Mouse (Mus musculus) G1E (cell line): ENCODE measurements around the gene Igfbpl1. TPM values are rescaled to one million over a fixed set of nuclear protein-coding genes. Genes with fewer than 3 reads are reported as not detected.

Source experiments
- ATAC-seq: 2 replicates; pipeline ENCODE4 v1.8.0; 2016; ENCODE audit warnings: mild to moderate bottlenecking; ENCODE audit not compliant: insufficient number of reproducible peaks, poor library complexity, low FRiP score, severe bottlenecking; ENCODE audit errors: extremely low read depth
- DNase-seq: peaks from one replicate; pipeline ENCODE4 v3.0.0; 2012; ENCODE audit warnings: low spot score
- H3K27me3 ChIP-seq: 2 replicates; pipeline ENCODE4 v1.6.1; 2012; ENCODE audit warnings: mild to moderate bottlenecking, low read length, inconsistent platforms; ENCODE audit not compliant: insufficient read depth
- H3K36me3 ChIP-seq: replicated peaks from 2 replicates; pipeline ENCODE3; 2012; ENCODE audit warnings: mild to moderate bottlenecking, inconsistent platforms
- H3K4me1 ChIP-seq: 2 replicates; pipeline ENCODE4 v1.6.1; 2012; ENCODE audit warnings: low read depth, low read length, inconsistent platforms, mixed read lengths; ENCODE audit not compliant: insufficient read depth
- H3K4me3 ChIP-seq: 2 replicates; pipeline ENCODE4 v1.5.1; 2012; ENCODE audit warnings: low read depth, mild to moderate bottlenecking, inconsistent platforms, low read length, moderate library complexity, mixed read lengths
- H3K9me3 ChIP-seq: replicated peaks from 2 replicates; pipeline ENCODE4 v1.6.1; 2012; ENCODE audit warnings: inconsistent platforms
- CTCF ChIP-seq: IDR thresholded peaks from 2 replicates; pipeline ENCODE4 v1.5.1; 2012; ENCODE audit warnings: low read depth, low read length, inconsistent platforms, mixed read lengths
- GATA1 ChIP-seq: IDR thresholded peaks from 2 replicates; pipeline ENCODE4 v1.6.1; 2012; ENCODE audit warnings: borderline replicate concordance, low read length, inconsistent platforms, mixed read lengths
- GATA2 ChIP-seq: IDR thresholded peaks from 2 replicates; pipeline ENCODE4 v1.6.1; 2012; ENCODE audit warnings: low read depth, low read length, inconsistent platforms, borderline replicate concordance
- POLR2AphosphoS5 ChIP-seq: IDR thresholded peaks from 2 replicates; pipeline ENCODE4 v1.6.1; 2012; ENCODE audit warnings: low read depth, low read length, inconsistent platforms; ENCODE audit not compliant: insufficient replicate concordance
- TAL1 ChIP-seq: conservative IDR thresholded peaks from 2 replicates; pipeline ENCODE4 v1.6.1; 2012; ENCODE audit warnings: low read depth, low read length, inconsistent platforms, mixed read lengths
- polyA plus RNA-seq: library from polyadenylated mRNA; stranded (reverse); fragments of >175 nt; gene quantifications from 2 replicates; pipeline ENCODE4 v1.2.3, GENCODE M21; 2012
- total RNA-seq, 2 experiments: library from RNA; stranded (forward) in 1 of 2; stranded (reverse) in 1 of 2; fragments of 200-1000 nt in 1 of 2; fragments of >200 nt in 1 of 2; fragmentation: Nextera tagmentation in 1 of 2; gene quantifications; 2 replicates each; pipeline ENCODE4 v1.2.3; 2014 to 2017

The Igfbpl1 gene
- total and polyA plus RNA-seq, 3 experiments, result 0.11 TPM; not detected in 2

DNA sequence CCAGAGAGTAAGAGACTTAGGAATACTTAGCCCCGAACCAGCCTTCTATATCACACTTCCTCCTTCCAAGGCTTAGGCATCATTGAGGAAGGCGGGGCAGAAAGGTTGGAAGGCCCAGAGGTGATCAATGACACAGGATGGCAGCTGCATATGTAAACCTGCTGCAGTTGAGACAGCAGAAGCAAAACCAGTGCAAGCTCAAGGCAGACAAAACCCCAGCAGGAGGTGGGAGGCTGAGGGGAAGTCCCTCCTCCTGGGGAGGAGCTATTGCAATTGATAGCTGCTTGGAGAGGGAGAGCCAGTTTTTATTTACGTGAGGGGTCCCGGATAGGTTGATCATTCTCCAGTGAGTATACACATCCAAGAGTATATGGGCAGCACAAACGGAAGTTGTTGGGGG is 6.7 kb upstream of the Igfbpl1 start:
- ATAC-seq (no peak), DNase-seq (no peak)
- peaks cover 4% of the 10 kb centered on the region; the same call in 1 of the 2 replicates for H3K27me3 ChIP-seq
- TF ChIP-seq GATA2 (no peak), GATA1 (no peak), CTCF (no peak), POLR2AphosphoS5 (no peak), TAL1 (no peak)
- no peaks in the 10 kb centered on the region for H3K4me1 ChIP-seq
- no peak overlapping the region for H3K4me3 ChIP-seq
- H3K36me3 ChIP-seq, result no peaks in the 10 kb centered on the region
- no peaks in the 10 kb centered on the region for H3K9me3 ChIP-seq

DNA sequence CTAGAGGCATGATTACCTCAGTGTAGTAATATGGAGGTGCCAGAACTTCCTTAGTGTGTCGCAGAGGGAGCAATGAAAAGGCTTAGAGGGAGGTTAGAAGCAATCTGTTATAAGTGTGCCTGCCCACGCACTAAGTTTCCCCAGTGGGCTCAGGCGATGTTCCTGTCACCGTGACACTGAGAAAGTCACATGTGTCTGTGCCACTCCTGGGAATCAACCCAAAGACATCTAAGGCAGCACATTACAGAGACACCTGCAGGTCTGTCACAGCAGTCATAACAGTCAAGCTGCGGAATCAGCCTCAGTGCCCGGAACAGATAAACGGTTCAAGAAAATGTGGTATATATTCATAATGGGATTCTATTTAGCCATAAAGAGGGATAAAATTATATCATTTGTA is 5.3 kb upstream of the Igfbpl1 start:
- Histone ChIP-seq H3K27me3 (peaks cover 4% of the 10 kb centered on the region; the same call in 1 of the 2 replicates), H3K36me3 (no peaks in the 10 kb centered on the region), H3K4me1 (no peaks in the 10 kb centered on the region), H3K9me3 (no peaks in the 10 kb centered on the region), H3K4me3 (no peak overlapping the region)
- DNase-seq (no peak), ATAC-seq (no peak)
- no peak for TF ChIP-seq POLR2AphosphoS5
- no peak for TF ChIP-seq GATA1
- no peak for TF ChIP-seq CTCF

DNA sequence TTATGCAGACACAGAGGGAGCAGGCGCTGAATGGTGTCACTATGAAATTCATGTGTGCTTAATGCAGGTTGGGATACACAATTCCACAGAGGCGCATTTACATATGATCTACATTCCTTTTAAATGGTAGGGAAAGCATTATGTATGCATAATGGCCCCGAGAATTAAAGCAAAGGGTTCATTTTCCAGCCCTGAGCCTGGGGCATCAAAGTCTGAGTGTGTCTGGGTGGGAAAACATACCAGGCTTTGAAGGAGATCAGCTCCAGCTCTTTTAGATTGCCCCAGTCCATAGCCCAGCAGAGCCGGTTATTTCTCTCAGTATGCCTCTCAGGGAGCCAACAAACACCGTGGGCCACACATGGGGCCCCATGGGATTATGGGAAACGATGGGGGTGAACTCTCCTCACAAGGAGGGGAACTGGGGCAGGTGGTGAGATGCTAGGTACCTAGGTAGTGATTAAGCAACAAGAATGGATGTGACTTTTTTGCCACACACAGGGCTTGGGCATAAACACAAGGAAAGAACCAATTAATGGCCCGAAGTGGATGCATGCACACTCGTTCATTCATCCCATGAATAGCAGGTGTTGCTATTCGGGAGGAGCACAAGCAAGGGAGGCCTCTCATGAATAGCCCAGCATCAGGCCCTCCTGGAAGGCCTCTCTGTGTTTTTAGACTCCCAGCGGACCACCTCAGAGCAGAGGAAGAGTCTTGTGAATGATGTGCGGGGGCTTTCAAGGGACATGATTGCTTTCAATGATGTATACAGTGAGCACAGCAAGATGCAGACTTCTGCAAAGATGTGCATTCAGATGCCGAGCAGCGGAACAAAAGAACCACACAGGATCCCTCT is 3.4 kb upstream of the Igfbpl1 start:
- no peak for TF ChIP-seq GATA1
- no peak for TF ChIP-seq GATA2
- no peak for TF ChIP-seq POLR2AphosphoS5
- TF ChIP-seq TAL1, result no peak
- no peak for TF ChIP-seq CTCF
- Histone ChIP-seq H3K9me3 (no peaks in the 10 kb centered on the region), H3K4me1 (no peaks in the 10 kb centered on the region), H3K4me3 (no peak overlapping the region), H3K36me3 (no peaks in the 10 kb centered on the region), H3K27me3 (peaks cover 9% of the 10 kb centered on the region; the same call in 1 of the 2 replicates)
- ATAC-seq, result no peak
- DNase-seq, result no peak

DNA sequence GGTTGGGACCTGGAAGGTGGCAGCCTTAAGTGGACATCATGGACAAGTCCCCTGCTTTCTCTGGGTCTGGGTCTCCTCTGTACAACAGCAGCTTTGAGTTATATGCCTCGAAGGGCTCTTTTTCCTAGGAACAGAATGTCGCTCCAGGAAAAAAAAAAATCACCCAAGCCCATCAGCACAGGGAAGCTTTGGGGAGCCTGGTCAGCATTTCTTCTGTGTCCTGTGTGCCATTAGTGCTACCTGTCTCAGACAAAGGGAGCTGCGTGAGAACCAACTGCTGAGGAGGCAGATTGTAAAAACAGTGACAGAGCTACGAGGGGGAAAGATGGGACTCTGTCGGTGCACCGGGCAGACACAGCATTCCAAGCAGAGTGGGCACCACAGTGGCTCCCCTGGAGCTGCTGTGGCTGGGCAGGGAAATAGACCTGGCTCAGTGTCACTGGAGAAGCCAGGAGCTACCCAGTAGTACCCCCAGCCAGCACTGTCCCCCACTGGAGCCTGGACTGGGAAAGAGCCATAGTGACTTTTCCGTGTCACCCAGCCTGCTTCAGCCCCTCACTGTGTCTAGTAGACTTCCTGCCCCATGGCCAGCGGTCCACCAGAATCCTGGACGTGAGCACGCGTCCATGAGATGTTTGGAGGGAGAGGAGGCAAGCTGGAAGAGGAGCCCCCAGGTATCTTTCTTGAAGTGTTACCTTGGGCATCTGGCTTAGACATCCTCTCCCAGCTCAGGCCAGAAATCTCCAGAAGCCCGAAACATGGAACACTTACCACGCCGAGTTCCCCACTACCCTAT is 1.8 kb downstream of the Igfbpl1 start:
- no peak for DNase-seq
- H3K27me3 ChIP-seq, result peaks cover 11% of the 10 kb centered on the region
- TF ChIP-seq GATA2, result no peak
- TF ChIP-seq CTCF, result no peak
- no peak for TF ChIP-seq GATA1
- no peak for TF ChIP-seq POLR2AphosphoS5
- TF ChIP-seq TAL1, result no peak

DNA sequence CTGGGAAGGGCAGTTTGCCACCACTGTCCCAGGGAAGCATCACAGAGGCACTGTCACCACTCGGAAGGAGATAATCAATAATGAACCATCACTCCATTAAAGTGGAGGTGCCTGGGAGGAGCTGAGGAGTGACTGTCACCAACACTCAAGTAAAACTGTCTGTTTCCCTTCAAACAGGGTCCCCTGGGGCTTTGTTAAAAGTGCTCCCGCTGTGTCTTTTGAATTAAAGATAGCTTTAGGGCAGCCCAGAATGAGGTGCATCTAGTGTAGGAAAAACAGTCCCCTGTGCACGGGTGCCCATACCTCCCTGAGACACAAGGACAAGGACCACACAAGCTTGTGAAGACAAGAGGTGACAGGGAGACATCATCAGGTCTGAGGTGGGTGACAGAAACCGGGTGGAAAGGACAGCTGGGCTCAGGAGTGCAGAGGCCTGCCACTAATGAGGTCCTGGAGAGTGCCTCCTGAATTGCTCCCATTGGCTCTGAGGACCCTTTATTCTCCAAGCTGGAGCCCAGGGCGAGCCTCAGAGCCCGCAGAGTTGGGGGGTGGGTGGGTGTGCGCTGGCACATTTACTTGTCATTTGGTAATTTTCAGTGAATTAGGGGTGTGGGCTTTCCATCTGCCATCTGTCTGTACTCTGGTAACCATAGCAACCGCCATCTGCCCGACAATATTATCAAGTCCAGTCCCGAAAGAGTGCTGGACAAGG is 2.5 kb downstream of the Igfbpl1 start:
- peaks cover 14% of the 10 kb centered on the region for H3K27me3 ChIP-seq
- DNase-seq, result no peak
- ATAC-seq, result no peak
- no peaks in the 10 kb centered on the region for H3K4me1 ChIP-seq
- TF ChIP-seq POLR2AphosphoS5, result no peak
- TF ChIP-seq GATA2, result no peak
- TF ChIP-seq CTCF, result no peak
- no peak for TF ChIP-seq GATA1
- no peak for TF ChIP-seq TAL1
- no peak overlapping the region for H3K4me3 ChIP-seq
- no peaks in the 10 kb centered on the region for H3K36me3 ChIP-seq
- no peaks in the 10 kb centered on the region for H3K9me3 ChIP-seq

More for the DNA sequence above, 1.8 kb downstream of the Igfbpl1 start:
- Histone ChIP-seq H3K36me3 (no peaks in the 10 kb centered on the region), H3K4me3 (no peak overlapping the region), H3K9me3 (no peaks in the 10 kb centered on the region), H3K4me1 (no peaks in the 10 kb centered on the region)
- ATAC-seq, result no peak

DNA sequence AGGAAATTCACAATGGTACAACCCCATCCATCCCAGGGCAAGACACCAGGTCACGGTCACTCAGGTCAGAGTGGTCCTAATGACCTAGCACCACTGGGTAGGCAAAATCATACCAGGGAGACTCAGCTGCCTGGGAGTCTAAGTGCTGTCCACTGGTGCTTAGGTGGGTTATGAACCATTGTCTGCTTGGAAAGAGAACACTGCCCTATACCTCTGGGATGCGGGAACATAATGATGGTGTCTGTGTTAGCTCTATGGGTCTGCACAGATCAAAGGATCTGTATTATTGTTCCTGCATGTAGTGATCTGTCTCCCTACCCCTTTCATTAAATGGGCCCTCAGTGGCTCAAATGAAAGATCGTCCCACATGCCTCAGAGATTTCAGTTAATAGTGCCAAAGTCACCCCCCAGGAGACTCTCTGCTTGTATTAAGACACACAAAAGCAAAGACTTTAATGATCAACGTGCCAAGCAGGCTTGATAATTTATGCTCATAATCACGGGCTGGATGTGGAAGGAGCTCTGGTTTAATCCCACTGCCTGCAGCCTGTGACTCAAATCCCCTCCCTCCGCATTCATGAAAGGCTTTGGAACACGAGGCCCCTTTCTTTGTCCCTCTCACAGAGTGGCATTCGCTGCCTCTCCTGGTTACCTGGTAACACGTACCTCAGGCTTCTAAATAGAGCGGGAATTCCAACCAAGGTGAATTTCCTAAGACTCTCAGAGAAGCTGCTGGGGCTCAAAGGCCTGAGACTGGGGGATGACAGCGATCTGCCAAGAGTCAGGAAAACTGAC is 3.7 kb downstream of the Igfbpl1 start:
- no peaks in the 10 kb centered on the region for H3K4me1 ChIP-seq
- H3K27me3 ChIP-seq, result peaks cover 19% of the 10 kb centered on the region
- no peaks in the 10 kb centered on the region for H3K36me3 ChIP-seq
- H3K4me3 ChIP-seq, result no peak overlapping the region
- ATAC-seq, result no peak
- DNase-seq, result no peak
- TF ChIP-seq GATA2, result no peak
- no peak for TF ChIP-seq GATA1
- TF ChIP-seq CTCF, result no peak
- TF ChIP-seq POLR2AphosphoS5, result no peak
- no peak for TF ChIP-seq TAL1
- no peaks in the 10 kb centered on the region for H3K9me3 ChIP-seq
